In genomic region chr11:34771221-34771986, GRCm38 (mm10) we compare ENCODE assay signal across 8 mouse cellular contexts. TPM values are rescaled to one million over a fixed set of nuclear protein-coding genes. Genes with fewer than 3 reads are reported as not detected.
DNase-seq lines count a peak whose midpoint lies in the region; ATAC-seq lines count a peak whose summit lies in the region.

No protein-coding gene starts in this region.

- no peak for DNase-seq in midbrain, embryonic 11.5 days (ENCODE audit: low spot score, missing footprints)
- peak; percentile 91 for DNase-seq in adrenal gland, adult 2 months
- DNase-seq in gastrocnemius, postnatal 36 days: peak; percentile 20 to 28
- peak; percentile 69 to 73 for DNase-seq in kidney, postnatal 36 days
- DNase-seq in monocyte, adult 2 months (ENCODE audit: low read depth in 1 of 2, low spot score in 2 of 2): peak; percentile 48 to 59
- DNase-seq in thymus, postnatal 36 days: peak; percentile 50 to 56
- DNase-seq in layer of hippocampus, postnatal 36 days: no peak

- H3K4me1 ChIP-seq in midbrain, embryonic 11.5 days (ENCODE audit: control insufficient read depth, insufficient read depth, low read length): no peaks in the 10 kb centered on the region
- H3K4me1 ChIP-seq in midbrain, embryonic 16.5 days (ENCODE audit: control insufficient read depth, insufficient read depth, low read length): no peaks in the 10 kb centered on the region

- no peak overlapping the region for H3K27ac ChIP-seq in midbrain, embryonic 11.5 days (ENCODE audit: low read depth, low read length)
- no peak overlapping the region for H3K27ac ChIP-seq in midbrain, embryonic 16.5 days (ENCODE audit: low read length)

- H3K4me2 ChIP-seq in midbrain, embryonic 11.5 days: no peak overlapping the region
- H3K4me2 ChIP-seq in midbrain, embryonic 16.5 days (ENCODE audit: low read length): no peak overlapping the region

- no peak overlapping the region for H3K4me3 ChIP-seq in midbrain, embryonic 11.5 days (ENCODE audit: low read depth, low read length)
- H3K4me3 ChIP-seq in midbrain, embryonic 16.5 days (ENCODE audit: low read depth, low read length): no peak overlapping the region

- no peaks in the 10 kb centered on the region for H3K9me3 ChIP-seq in midbrain, embryonic 11.5 days (ENCODE audit: control insufficient read depth, low read length)
- H3K9me3 ChIP-seq in midbrain, embryonic 16.5 days (replicated peaks; ENCODE audit: control insufficient read depth, low read length, poor library complexity, severe bottlenecking): no peaks in the 10 kb centered on the region

- H3K9ac ChIP-seq in midbrain, embryonic 11.5 days (ENCODE audit: low read length): no peak overlapping the region
- H3K9ac ChIP-seq in midbrain, embryonic 16.5 days (ENCODE audit: low read depth, low read length): no peak overlapping the region

- H3K36me3 ChIP-seq in midbrain, embryonic 11.5 days (ENCODE audit: control insufficient read depth, insufficient read depth, low read length): no peaks in the 10 kb centered on the region
- no peaks in the 10 kb centered on the region for H3K36me3 ChIP-seq in midbrain, embryonic 16.5 days (ENCODE audit: control insufficient read depth, insufficient read depth, low read length)

- ATAC-seq in midbrain, embryonic 11.5 days (ENCODE audit: low FRiP score): 0 out of 2 replicates have a peak, but pooled peaks have one; percentile 35
- no peak for ATAC-seq in midbrain, embryonic 16.5 days

- 67% methylated on average over 12 of the region's 12 CpGs for WGBS in midbrain, embryonic 11.5 days
- WGBS in midbrain, embryonic 16.5 days: 63% methylated on average over 12 of the region's 12 CpGs

- no peaks in the 10 kb centered on the region for H3K27me3 ChIP-seq in midbrain, embryonic 11.5 days (ENCODE audit: control insufficient read depth, insufficient read depth, low read length)
- no peaks in the 10 kb centered on the region for H3K27me3 ChIP-seq in midbrain, embryonic 16.5 days (ENCODE audit: control insufficient read depth, insufficient read depth, low read depth, low read length)

- intact Hi-C loops in gastrocnemius, postnatal 36 days (cut with DNase I): no loop called here

RNA-seq across cellular contexts. Expression of gene Dock2, which starts 12.3 kb away (rescaled TPM):
- 0.79 and 0.94 TPM in 2 replicates for polyA plus RNA-seq in midbrain, embryonic 11.5 days (2014; fragmentation: Nextera tagmentation; extraction: Ambion mirVana)
- polyA plus RNA-seq in midbrain, embryonic 16.5 days (2015; fragmentation: Nextera tagmentation; extraction: Ambion mirVana): 0.55 and 0.72 TPM in 2 replicates
- 1 to 10 TPM; 3.7 to 4.1 TPM for total RNA-seq in adrenal gland, adult 2 months (2021)
- polyA plus RNA-seq in adrenal gland, adult 2 months (2012; rRNA removed): 0.75 and 0.97 TPM in 2 replicates
- 1 to 10 TPM in 1 of 2 experiments, under 1 TPM in 1; 0.86 to 1.6 TPM for total RNA-seq in gastrocnemius, postnatal 36 days (2021)
- total RNA-seq in layer of hippocampus, postnatal 36 days (2021): 1 to 10 TPM; 2.2 to 3.0 TPM

Comparison
In these comparisons a context has a peak if more than half of its experiments do, and no peak if none do; other contexts are left out.
1. DNase-seq: peak in adrenal gland, adult 2 months (single experiment), gastrocnemius, postnatal 36 days (2 of 2), kidney, postnatal 36 days (2 of 2), monocyte, adult 2 months (2 of 2) and thymus, postnatal 36 days (2 of 2); none in midbrain, embryonic 11.5 days (single experiment) and layer of hippocampus, postnatal 36 days (0 of 2).